Mouse (Mus musculus): ENCODE results near the gene Asb10.
A peak's percentile ranks its signal among the peaks of the same experiment; 100 is the strongest.

The Asb10 gene

DNA sequence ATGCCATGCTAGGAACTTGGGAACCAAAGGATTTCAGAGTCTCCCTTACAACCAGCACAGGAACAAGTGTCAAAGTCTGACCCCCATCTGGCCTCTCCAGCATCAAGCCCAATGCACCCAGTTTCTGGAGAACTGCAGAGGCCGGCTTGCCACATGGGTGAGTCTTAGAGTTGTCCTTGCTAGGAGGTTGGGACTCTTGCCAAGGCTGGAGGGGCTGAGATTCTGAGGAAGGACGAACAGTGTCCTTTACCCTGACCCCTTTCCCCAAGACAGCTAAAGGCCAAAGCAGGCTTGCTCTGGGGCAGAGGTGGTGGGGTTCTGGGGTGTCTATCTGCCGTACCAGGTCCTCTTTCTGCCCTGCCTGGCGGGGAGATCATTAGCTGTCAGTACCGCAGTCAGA is 4.3 kb downstream of the Asb10 start:
- no peak for DNase-seq (ENCODE audit: low spot score in 2 of 2)

DNA sequence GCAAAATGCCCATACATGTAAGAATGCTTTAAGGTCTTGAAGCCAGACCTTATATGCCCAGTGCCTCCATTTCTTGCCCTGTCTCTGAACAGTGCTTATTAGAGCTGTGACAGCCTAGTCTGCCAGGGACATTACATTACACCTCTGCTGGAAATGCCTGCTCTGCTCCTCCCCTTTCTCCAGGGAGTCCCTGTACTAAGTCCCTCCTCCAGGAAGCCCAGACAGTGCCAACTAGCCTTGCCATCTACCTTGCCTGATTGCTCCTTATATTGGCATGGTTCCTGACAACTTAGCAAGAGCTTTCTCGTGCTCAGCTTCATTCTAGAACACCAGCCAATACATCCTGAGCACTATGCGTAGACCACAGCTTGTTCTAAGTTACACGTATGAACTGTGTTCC is 5.0 kb downstream of the Asb10 start:
- DNase-seq (ENCODE audit: low spot score in 2 of 2), result no peak

DNA sequence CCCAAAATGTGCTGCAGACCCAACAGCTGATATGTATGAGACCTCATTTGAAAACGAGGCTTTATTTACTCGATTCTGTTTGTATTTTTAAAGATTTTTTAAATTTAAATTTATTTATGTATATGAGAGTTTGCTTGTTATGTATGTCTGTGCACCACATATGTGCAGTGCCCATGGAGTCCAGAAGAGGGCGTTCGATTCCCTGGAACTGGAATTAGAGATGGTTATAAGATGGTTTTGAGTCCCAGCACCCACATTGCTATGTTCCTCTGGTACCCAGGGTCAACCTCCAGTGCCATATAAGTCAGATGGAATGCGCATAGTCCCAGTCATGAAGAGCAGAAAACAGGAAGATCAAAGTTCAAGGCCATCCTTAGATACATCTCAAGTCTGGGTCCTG is 6.5 kb downstream of the Asb10 start:
- DNase-seq (ENCODE audit: low spot score in 2 of 2), result no peak

DNA sequence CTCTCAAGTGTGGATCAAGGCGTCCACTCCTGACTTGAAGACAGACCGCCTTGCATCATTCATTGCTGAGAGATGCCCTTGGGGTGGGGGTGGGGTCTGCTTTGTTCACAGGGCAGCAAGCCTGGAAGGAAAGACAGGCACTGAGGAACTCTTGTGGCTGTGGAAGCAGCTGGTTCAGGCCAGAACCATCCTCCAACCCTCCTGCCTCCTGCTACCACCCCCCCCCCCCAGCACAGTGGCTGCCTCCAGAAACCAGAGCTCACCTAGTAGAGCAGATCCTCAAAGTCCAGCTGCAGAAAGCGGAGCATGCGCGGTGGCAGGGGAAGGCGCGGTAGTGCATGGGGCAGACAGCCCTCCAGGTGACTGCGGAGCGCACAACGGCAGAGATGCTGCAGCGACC is 7.4 kb downstream of the Asb10 start:
- no peak for DNase-seq (ENCODE audit: low spot score in 2 of 2)

DNA sequence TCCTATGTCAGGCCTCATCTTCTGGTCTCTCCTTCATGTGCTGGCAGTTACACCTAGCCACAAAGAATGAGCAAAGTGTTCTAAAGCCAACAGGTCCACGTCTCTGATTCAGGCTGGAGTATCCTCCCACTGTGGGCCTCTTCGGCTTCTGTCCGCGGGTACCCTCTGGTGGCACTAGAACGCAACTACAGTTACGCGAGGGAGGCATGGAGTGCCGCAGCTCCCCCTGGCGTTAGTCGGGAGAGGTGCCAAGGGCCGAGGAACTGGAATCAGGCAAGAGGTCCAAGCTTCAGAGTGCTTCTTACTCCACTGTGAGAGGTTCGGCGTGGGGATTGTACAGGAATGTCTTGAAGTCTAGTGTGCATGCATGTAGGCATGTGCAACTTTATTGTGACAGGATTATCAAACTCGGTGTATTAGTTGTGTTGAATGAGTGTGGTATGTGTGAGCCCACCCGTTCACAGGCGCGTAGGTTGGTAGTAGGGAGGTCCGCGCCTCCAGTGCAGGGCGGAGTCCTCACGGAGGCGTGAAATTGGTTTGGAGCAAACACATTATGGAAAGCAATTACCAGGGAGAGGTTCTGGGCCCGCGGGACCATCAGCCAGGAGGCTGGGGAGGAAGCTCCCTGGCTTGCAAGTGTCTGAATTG is 10.6 kb downstream of the Asb10 start:
- DNase-seq (ENCODE audit: low spot score in 2 of 2), result peak; percentile 61 to 95

DNA sequence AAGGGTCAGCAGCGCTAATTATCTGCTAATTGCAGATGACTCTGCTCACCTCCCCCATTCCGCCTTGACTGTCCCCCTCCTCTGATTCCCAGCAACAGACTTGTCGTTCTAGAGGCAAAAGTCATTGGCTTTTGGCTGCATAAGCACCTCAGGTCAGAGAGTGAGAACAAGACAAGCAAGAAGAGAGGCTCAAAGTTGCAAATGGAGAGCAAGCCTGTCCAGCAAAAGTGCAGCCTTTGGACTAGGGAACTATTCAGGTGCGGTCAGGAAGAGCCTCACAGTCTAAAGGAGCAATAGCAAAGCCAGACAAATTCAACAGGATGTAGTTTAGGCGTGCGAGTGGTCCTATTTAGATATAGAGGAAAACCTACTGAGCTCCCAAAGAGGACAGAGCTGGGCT is 13.0 kb downstream of the Asb10 start:
- DNase-seq (ENCODE audit: low spot score in 2 of 2), result no peak

DNA sequence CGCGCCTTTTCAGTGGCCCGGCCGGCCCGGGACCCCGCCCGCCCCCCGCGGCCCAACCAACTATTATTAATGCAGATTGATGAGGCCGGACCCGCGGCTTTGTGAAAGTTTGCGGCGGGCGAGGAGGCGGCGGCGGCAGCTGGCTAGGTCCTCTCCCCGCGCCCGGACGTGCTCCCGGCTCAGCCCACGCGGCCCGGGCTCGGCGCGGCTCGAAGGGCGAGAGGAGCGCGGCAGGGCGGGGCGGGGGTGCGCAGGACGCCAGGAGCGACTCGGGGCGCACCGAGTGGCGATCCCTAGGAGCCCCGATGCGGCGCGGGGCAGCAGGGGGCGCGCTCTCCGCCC is 13.9 kb downstream of the Asb10 start, which contains the start of gene Gbx1:
Gene Gbx1 (minus strand): TSS at position 314 of the 342 bp plus-strand sequence.
- no peak for DNase-seq (ENCODE audit: low spot score in 2 of 2)

DNA sequence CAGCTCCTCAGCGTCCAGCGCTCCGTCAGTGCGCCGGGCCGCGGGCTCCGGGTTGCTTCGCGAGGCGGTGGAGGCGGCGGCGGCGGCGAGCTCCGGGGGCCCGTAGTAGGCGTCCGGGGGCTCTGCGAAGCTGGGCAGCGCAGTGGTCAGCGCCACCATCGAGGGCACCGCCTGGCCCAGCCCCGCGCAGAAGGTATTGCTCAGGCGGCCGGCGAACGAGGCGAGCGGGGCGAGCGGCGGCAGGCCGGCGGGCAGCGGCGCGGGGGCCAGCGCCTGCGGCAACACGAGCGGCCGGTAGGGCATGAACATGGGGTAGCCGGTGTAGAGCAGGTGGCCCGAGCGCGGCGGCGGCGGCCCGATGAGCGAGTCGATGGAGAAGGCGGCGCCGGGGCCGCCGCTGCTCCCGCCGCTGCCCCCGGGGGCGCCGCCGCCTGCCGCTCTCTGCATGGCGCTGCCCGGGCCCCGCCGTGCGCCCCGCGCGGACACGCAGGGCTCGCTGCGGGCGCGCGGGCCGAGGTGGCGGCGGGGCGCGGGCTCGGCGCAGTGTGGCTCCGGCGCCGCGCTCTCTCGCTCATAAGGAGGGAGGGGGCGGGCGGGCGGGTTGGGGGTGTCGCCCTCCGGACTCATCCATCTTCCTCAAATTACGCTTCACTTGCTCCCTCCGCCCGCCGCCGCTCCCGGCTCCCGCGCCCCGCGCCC is 14.4 kb downstream of the Asb10 start:
- no peak for DNase-seq (ENCODE audit: low spot score in 2 of 2)

DNA sequence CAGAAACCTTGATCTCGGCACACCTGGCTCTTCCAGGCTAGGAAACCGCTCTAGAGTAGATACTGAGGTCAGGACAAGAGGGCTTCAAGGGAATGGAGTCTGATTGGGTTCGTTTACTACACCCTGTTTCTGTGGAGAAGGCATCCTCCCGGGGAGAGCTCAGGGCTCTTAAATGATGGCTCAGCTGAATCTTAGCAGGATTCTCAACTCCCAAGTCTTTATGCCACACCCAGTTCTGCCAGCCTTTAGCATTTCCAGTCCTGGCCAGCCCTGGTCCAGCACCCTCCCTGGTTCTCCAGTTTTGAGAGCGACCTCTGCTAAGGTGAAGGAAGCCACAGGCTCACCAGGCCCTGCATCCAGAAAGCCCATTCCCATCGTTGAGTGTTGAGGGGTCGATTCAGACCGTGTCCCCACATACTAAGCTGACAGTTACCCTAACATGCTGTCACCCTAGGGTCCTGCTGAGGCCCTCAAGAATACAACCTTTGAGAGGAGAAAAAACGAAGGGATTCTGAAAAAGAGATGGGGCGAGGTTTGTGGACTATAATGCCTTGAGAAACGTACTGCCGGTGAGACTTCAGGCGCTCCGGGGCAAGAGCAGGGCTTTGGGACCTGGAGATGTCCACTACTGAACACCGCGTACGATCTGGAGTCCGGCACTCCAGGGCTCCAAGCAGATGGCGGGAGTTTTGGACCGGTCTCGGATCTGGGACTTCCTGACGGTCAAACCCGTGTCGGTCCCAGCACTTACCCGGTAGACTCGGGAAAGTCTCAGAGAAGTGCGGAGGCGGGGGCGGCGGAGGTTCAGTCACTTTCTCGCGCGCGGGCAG is 15.2 kb downstream of the Asb10 start:
- DNase-seq (ENCODE audit: low spot score in 2 of 2), result no peak

DNA sequence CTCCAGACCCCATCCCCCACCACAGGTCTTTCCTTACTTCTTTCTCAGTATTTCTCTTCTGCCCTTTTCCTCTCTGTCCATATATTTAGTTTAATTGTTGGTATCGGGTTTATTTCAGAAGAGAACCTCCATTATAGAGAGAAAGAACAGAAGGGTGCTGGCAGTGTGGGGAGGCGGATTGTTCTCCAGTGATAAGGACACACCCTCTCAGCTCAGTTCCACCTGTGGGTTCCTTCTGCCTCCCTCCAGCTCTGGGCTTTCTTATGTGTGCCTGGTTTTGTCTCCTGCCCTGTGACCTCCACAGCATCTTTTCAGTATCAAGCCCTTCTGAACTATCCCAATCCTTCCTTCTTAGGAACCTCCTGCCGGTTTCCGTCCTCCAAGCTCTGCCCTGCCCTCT is 16.3 kb downstream of the Asb10 start:
- no peak for DNase-seq (ENCODE audit: low spot score in 2 of 2)

DNA sequence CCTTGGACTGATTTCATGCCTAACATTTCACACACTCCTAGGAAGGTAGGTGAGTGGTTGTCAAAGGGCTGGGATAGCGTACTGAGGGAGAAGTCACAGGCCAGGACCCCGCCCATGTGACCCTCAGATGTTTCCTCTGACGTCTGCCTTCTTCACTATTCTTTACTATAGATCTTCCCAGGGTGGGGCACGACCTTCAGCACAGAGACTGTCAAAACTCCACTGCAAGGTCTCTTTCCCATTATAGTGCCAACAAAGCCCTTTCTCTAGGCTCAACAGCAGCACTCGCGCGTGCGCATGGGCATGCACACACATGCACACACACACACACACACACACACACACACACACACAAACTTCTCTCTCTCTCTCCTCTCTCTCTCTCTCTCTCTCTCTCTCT is 17.0 kb downstream of the Asb10 start:
- no peak for DNase-seq (ENCODE audit: low spot score in 2 of 2)

DNA sequence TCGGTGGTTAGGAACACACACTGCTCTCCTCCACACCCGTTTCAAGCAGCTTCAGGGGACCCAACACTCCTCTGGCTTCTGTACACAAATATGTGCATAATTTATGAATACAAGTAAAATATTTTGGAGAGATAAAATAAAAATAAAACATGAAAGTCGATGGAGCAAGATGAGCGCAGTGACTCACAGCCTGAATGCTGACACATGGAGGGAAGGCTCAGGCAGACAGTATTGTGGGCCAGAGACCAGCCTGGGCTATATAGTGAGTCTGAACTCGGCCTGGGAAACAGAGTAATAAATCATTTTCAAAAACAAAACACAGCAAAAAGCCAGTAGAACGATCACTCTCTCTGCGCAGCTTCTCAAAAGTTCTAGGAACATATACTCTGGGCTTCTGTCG is 19.4 kb downstream of the Asb10 start:
- DNase-seq (ENCODE audit: low spot score in 2 of 2), result no peak

DNA sequence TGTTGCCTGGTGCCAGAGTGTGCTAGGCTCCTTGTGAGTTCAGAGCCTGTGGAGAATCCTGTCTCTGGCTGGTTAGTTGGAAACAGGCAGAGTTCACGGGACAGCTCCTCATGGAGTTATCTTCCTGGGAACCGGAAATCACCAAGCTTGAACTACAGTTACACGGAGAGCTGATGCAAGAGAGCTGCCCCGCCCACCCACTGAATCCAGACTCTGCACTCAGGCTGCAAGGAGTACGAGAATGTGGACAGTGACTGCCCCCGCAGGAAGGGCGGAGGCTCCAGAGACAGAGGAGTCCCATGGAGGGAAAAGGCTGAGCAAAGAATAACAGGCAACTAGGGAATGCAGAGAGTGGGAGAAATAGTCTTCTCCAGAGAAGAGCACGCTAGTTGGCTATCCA is 28.5 kb downstream of the Asb10 start:
- DNase-seq (ENCODE audit: low spot score in 2 of 2), result no peak

DNA sequence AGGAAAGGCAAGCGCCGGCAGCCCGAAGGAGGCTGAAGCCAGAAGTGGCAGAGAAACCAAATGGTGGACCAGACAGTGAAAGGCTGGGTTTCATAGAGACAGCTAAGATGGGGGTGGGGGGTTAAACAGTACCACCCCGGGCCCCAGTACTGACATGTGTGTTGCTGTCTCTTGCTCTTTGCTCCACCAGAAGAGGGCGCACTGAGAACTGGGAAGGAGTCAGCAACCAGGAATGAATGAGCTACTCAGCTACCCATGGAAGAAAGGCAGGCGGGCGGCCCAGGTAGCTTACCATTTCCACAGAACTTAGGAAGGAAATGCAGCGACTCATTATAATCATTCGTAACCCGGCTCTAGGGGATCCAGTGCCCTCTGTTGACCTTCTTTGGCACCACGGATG is 30.1 kb downstream of the Asb10 start:
- DNase-seq (ENCODE audit: low spot score in 2 of 2), result no peak

DNA sequence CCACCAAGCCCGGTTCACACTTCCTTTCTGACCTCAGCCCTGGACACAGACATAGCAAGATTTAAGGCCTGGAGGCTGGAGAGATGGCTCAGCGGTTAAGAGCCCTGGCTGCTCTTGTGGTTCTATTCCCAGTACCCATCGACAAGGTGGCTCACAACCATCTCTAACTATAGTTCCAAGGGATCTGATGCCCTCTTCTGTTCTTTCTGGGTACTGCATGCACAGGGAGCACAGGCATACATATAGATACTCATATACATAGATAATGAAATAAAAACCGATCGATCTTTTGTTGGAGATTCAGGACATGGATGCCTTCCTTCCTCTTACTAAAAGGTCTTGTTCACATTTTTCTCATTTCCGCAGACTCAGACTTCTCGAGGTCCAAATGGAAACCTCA is 32.4 kb downstream of the Asb10 start:
- DNase-seq (ENCODE audit: low spot score in 2 of 2), result no peak

DNA sequence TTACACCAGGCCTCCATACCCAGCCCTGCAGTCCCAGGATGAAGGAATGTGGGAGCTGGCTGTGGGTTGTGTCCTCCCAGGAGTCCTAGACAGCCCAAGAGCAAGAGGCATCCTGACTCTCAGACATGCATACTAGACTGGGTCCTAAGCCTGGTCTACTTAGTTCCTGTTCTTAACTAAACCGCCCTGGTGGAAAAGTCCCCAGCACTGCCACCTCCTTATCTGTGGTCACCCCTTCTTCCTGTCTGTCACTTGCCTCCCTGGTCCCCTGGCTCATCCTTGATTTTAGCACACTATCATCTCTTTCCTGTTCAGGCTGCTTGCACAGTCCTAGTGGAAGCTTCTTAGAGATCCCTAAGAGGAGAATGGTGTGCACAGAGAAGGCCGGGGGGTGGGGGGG is 35.3 kb downstream of the Asb10 start:
- DNase-seq (ENCODE audit: low spot score in 2 of 2), result no peak

DNA sequence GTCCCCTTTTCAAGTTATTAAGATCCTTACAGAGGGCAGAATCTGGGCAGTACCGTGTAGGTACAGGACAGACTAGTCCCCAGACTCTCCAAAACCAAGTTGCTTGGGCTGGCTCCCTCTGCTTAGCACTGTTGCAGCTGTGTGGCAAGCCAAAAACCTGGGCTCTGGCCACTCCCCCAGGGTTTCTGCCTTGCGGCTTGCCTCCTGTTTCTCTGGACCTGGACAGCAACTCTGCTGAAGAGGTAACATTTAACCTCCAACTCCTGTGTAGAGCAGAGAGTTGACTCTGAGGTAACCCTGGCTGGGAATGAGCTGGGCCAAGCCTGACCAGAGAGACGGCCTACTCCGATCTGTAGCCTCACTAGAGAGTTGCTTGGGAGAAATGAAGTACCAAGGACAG is 38.0 kb downstream of the Asb10 start:
- no peak for DNase-seq (ENCODE audit: low spot score in 2 of 2)

DNA sequence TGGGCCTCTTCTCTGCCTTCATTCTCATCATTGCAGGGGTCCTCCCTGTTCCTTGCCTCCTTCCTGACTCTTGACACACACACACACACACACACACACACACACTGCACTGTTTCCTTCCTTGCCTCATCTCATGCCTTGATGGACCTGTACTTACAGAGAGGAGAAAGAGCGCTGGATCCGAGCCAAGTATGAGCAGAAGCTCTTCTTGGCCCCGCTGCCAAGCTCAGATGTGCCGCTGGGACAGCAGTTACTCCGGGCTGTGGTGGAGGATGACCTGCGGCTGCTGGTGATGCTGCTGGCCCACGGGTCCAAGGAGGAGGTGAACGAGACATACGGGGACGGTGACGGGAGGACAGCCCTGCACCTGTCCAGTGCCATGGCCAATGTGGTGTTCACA is 39.9 kb downstream of the Asb10 start:
- no peak for DNase-seq (ENCODE audit: low spot score in 2 of 2)

DNA sequence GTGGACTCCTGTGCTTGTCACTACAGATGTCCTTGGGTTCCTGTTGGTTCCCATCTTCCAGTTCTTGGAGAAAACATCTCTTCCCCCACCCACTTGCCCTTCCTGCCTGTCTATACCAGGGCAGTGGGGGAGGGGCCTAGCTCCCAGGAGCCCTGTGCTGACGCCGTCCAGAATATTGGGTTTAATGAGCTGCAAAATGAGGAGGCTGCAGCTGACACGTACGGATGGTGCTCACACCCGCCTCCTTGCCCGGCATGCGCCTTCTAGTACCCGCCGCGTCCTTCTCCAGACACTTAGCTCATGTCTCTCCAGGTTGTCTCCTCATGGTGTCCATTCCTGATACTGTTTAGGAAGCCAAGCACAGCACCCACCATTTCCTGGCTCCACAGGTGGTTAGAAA is 41.7 kb downstream of the Asb10 start:
- DNase-seq (ENCODE audit: low spot score in 2 of 2), result no peak

DNA sequence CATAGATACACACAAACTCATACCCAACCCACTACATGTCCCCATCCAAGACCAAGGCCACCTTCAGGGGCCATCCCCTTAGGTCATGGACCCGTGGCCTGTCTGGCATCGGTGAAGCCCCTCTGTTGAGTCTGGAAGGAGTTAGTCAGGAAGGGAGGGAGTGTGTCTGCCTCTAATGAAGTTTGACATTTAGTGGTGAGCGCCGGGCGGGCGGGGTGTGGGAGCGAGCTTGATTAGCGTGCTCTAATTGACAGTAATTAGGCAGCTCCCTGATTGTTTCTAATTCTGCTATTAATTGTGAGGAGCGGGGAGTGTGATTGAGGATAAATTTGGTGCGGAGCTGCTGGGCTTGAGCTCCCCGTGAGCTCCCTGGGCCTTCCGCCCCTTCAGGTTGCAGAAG is 43.3 kb downstream of the Asb10 start:
- no peak for DNase-seq (ENCODE audit: low spot score in 2 of 2)

DNA sequence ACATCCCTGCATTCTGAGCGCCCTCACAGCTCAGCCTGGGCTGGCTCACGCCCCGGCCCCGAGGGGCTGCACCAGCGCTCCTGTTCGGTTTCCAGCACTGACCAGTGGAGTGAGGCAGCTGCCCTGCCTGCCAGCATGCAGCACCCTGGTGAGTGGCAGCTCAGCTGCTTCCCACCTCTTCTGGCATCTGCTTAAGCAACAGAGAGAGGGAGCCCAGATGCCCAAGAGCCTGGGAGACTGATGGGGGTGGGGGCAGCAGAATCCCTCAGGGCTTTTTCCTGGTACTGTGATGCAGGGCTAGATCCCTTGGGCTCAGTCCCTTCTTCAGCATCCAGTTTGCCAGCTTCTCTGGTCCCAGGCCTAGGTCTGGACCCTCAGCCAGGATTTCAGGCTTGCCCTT is 44.0 kb downstream of the Asb10 start:
- no peak for DNase-seq (ENCODE audit: low spot score in 2 of 2)

DNA sequence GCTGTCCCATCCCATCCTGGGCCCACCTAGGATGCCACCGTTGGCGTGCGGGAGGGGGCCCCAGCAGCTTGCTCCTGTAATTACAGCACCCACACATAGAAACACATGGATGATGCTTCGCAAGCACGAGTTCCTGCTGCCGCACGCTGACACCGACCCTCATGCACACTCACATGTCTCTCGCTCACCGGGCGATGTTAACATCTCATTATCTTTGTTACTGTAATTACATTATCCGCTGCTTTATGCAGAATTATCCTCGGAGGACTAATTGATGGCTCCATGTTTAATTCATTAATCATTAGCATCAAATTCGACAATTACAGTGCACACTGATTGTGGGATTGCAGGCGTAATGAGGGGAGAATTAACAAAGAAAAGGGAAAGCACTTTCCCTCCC is 45.8 kb downstream of the Asb10 start:
- no peak for DNase-seq (ENCODE audit: low spot score in 2 of 2)
